Mouse (Mus musculus): ENCODE results near the gene Rpp21. TPM values are rescaled to one million over a fixed set of nuclear protein-coding genes. Genes with fewer than 3 reads are reported as not detected.
"Not testable (repeated sequence)": the region's sequence is repeated elsewhere in the genome, so short reads cannot be mapped to it uniquely, and the experiment has no call there.

Gene Rpp21
- total RNA-seq, 2 experiments from 2014 or later: 44.5 to 45.1 TPM

- no peak for TF ChIP-seq CTCF (IDR thresholded peaks at IDR 0.05)
- no peak overlapping the region for H3K4me3 ChIP-seq
- H3K27ac ChIP-seq: no peak overlapping the region
- intact Hi-C loops (cut with DNase I): no loop called here
- no peak for DNase-seq (ENCODE audit: extremely low spot score in 1 of 2, low spot score in 2 of 2)
Observed at GRCm38 (mm10) chr17:36261511-36262166, 3.8 kb upstream of the Rpp21 start.

- intact Hi-C loops (cut with DNase I): loop anchor here (1.0 kb wide), 1 partner anchor 14 kb away; no protein-coding TSS in a partner anchor
- peak; percentile 82 to 84 for DNase-seq (ENCODE audit: extremely low spot score in 1 of 2, low spot score in 2 of 2)
- TF ChIP-seq CTCF (IDR thresholded peaks at IDR 0.05): peak; percentile 76
- peak overlapping the region; percentile 95 for H3K27ac ChIP-seq
- peak overlapping the region; percentile 97 for H3K4me3 ChIP-seq
Observed at GRCm38 (mm10) chr17:36257241-36257947, 475 bp downstream of the Rpp21 start.

- no peak for DNase-seq (ENCODE audit: extremely low spot score in 1 of 2, low spot score in 2 of 2)
- H3K4me3 ChIP-seq: no peak overlapping the region
- no peak overlapping the region for H3K27ac ChIP-seq
- intact Hi-C loops (cut with DNase I): no loop called here
- no peak for TF ChIP-seq CTCF (IDR thresholded peaks at IDR 0.05)
Observed at GRCm38 (mm10) chr17:36253087-36253600, 4.7 kb downstream of the Rpp21 start.

- Histone ChIP-seq H3K27ac (no peak overlapping the region), H3K4me3 (peak overlapping the region; percentile 14; the same call in 1 of the 2 replicates)
- no peak for TF ChIP-seq CTCF (IDR thresholded peaks at IDR 0.05)
- intact Hi-C loops (cut with DNase I): no loop called here
- no peak for DNase-seq (ENCODE audit: extremely low spot score in 1 of 2, low spot score in 2 of 2)
Observed at GRCm38 (mm10) chr17:36252250-36252876, 5.5 kb downstream of the Rpp21 start.

- DNase-seq (ENCODE audit: extremely low spot score in 1 of 2, low spot score in 2 of 2): no peak
- intact Hi-C loops (cut with DNase I): no loop called here
- Histone ChIP-seq H3K4me3 (no peak overlapping the region), H3K27ac (no peak overlapping the region)
- no peak for TF ChIP-seq CTCF (IDR thresholded peaks at IDR 0.05)
Observed at GRCm38 (mm10) chr17:36248886-36249285, 9.0 kb downstream of the Rpp21 start.

- intact Hi-C loops (cut with DNase I): no loop called here
- DNase-seq (ENCODE audit: extremely low spot score in 1 of 2, low spot score in 2 of 2): no peak
- peak; percentile 20; the same call in 1 of the 2 replicates for TF ChIP-seq CTCF (IDR thresholded peaks at IDR 0.05)
- Histone ChIP-seq H3K27ac (no peak overlapping the region), H3K4me3 (no peak overlapping the region)
Observed at GRCm38 (mm10) chr17:36245741-36246140, 12.1 kb downstream of the Rpp21 start.

GRCm38 (mm10) chr17:36244031-36244430 is 13.8 kb downstream of the Rpp21 start:
- H3K27ac ChIP-seq: no peak overlapping the region
- H3K4me3 ChIP-seq: no peak overlapping the region
- no peak for DNase-seq (ENCODE audit: extremely low spot score in 1 of 2, low spot score in 2 of 2)
- intact Hi-C loops (cut with DNase I): no loop called here
- no peak; the same call in 1 of the 2 replicates for TF ChIP-seq CTCF (IDR thresholded peaks at IDR 0.05)

GRCm38 (mm10) chr17:36240637-36241213 is 17.1 kb downstream of the Rpp21 start:
- no peak for TF ChIP-seq CTCF (IDR thresholded peaks at IDR 0.05)
- intact Hi-C loops (cut with DNase I): no loop called here
- no peak overlapping the region for H3K27ac ChIP-seq
- no peak for DNase-seq (ENCODE audit: extremely low spot score in 1 of 2, low spot score in 2 of 2)
- H3K4me3 ChIP-seq: no peak overlapping the region

- intact Hi-C loops (cut with DNase I): no loop called here
- Histone ChIP-seq H3K4me3 (peak overlapping the region; percentile 11; the same call in 1 of the 2 replicates), H3K27ac (no peak overlapping the region)
- no peak for TF ChIP-seq CTCF (IDR thresholded peaks at IDR 0.05)
- no peak for DNase-seq (ENCODE audit: extremely low spot score in 1 of 2, low spot score in 2 of 2)
Observed at GRCm38 (mm10) chr17:36237321-36237921, 20.4 kb downstream of the Rpp21 start.

GRCm38 (mm10) chr17:36235300-36235699 is 22.6 kb downstream of the Rpp21 start:
- H3K4me3 ChIP-seq; H3K27ac ChIP-seq; DNase-seq (ENCODE audit: extremely low spot score in 1 of 2, low spot score in 2 of 2); intact Hi-C loops (cut with DNase I): not testable (repeated sequence)

- intact Hi-C loops (cut with DNase I): no loop called here
- Histone ChIP-seq H3K27ac (no peak overlapping the region), H3K4me3 (no peak overlapping the region)
- no peak for DNase-seq (ENCODE audit: extremely low spot score in 1 of 2, low spot score in 2 of 2)
- no peak for TF ChIP-seq CTCF (IDR thresholded peaks at IDR 0.05)
Observed at GRCm38 (mm10) chr17:36233572-36233971, 24.3 kb downstream of the Rpp21 start.

All from left cerebral cortex, adult 2 months (tissue).